ENCODE assay signal across 14 mouse cellular contexts in the genomic region with DNA sequence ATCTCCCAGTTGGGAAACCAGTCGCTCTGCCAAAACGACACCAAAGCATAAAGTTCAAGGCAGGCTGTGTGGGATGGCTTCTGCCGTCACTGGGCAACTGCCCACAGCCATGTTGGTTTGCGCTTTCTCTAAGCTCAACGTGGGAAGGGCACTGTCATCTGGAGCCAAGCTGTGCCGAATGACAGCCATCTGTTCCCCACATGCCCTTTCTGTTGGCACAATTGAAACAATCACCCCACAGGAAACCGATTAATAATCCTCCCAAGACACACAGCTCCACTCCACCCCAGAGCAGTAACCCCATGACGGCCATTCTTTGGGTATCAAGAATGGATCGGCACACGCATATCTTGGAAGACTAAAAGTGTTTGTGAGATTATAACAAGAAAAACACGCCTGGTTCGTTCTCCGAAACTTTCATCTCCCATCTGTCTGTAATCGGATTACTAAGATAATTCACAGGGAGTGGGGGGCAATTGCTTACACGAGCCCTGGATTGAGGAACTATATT. TPM values are rescaled to one million over a fixed set of nuclear protein-coding genes. Genes with fewer than 3 reads are reported as not detected.
DNase-seq lines count a peak whose midpoint lies in the region; ATAC-seq and TF ChIP-seq lines count a peak whose summit lies in the region.
"Had no signal": no experiment of that assay in that cellular context is flagged by ENCODE, and none has a peak within 500 bp of the region (broad histone marks: within the 10 kb centered on the region; RNA-seq: fewer than 3 reads in every experiment).

No protein-coding gene starts in this region.

- H3K36me3 ChIP-seq in midbrain, embryonic 12.5 days: no peaks in the 10 kb centered on the region
- no peaks in the 10 kb centered on the region for H3K36me3 ChIP-seq in midbrain, embryonic 10.5 days
- H3K36me3 ChIP-seq in heart, adult 2 months (ENCODE audit: control insufficient read depth, insufficient read depth, low read length): no peaks in the 10 kb centered on the region

- 57% methylated on average over 15 of the region's 15 CpGs for WGBS in midbrain, embryonic 12.5 days
- WGBS in midbrain, embryonic 10.5 days: 77% methylated on average over 15 of the region's 15 CpGs
- 86% methylated on average over 15 of the region's 15 CpGs for WGBS in heart, adult 2 months

- H3K79me2 ChIP-seq in heart, adult 2 months (replicated peaks; ENCODE audit: control insufficient read depth, insufficient read depth, low read length): no peaks in the 10 kb centered on the region

- intact Hi-C loops in heart, adult 2 months (cut with DNase I): no loop called here

- H3K4me1 ChIP-seq in midbrain, embryonic 12.5 days: no peaks in the 10 kb centered on the region
- no peaks in the 10 kb centered on the region for H3K4me1 ChIP-seq in midbrain, embryonic 10.5 days
- H3K4me1 ChIP-seq in heart, adult 2 months (ENCODE audit: control insufficient read depth, insufficient read depth, low read length): no peaks in the 10 kb centered on the region

- DNase-seq in midbrain, embryonic 10.5 days (ENCODE audit: low spot score): no peak
- DNase-seq in fat pad, adult 2 months (ENCODE audit: extremely low read depth, low read depth, low spot score): peak; percentile 16
- DNase-seq in layer of hippocampus, adult 2 months (ENCODE audit: low spot score in 2 of 2): peak; percentile 44 to 71
- peak; percentile 28 for DNase-seq in retina, embryonic 14.5 days (ENCODE audit: low spot score)
- DNase-seq in T-cell, adult 2 months (ENCODE audit: low spot score): no peak
- no peak for DNase-seq in spleen, adult 18-20 months
- no peak for DNase-seq in heart, adult 2 months
- DNase-seq: heart, postnatal 14 days; kidney, postnatal 14 days; thymus, postnatal 4 days had no signal

- H3K27ac ChIP-seq in midbrain, embryonic 12.5 days (replicated peaks): no peak overlapping the region
- no peak overlapping the region for H3K27ac ChIP-seq in midbrain, embryonic 10.5 days (replicated peaks)
- peak overlapping the region; percentile 51 for H3K27ac ChIP-seq in layer of hippocampus, adult 2 months
- no peak overlapping the region for H3K27ac ChIP-seq in heart, adult 2 months
- H3K27ac ChIP-seq: liver, embryonic 14.5 days had no signal

- H3K4me2 ChIP-seq in midbrain, embryonic 12.5 days (replicated peaks): no peak overlapping the region

- 0 out of 2 replicates have a peak, but pooled peaks cover 10% of the 10 kb centered on the region for H3K27me3 ChIP-seq in midbrain, embryonic 12.5 days
- H3K27me3 ChIP-seq in midbrain, embryonic 10.5 days (ENCODE audit: low read depth, poor library complexity, severe bottlenecking): no peaks in the 10 kb centered on the region
- H3K27me3 ChIP-seq in heart, adult 2 months (ENCODE audit: control insufficient read depth, insufficient read depth, low read length): no peaks in the 10 kb centered on the region

- H3K9me3 ChIP-seq in midbrain, embryonic 12.5 days: no peaks in the 10 kb centered on the region
- no peaks in the 10 kb centered on the region for H3K9me3 ChIP-seq in midbrain, embryonic 10.5 days (replicated peaks)

- TF ChIP-seq EP300 in heart, adult 2 months (IDR thresholded peaks at IDR 0.05; ENCODE audit: insufficient read depth, low read depth, low read length): no peak

- H3K4me3 ChIP-seq in midbrain, embryonic 12.5 days: no peak overlapping the region
- no peak overlapping the region for H3K4me3 ChIP-seq in midbrain, embryonic 10.5 days
- no peak overlapping the region; the same call in 1 of the 2 replicates for H3K4me3 ChIP-seq in layer of hippocampus, adult 2 months
- H3K4me3 ChIP-seq in heart, adult 2 months: no peak overlapping the region
- H3K4me3 ChIP-seq: erythroblast, embryonic 14.5 days had no signal

- peak; percentile 68; the same call in 1 of the 2 replicates for ATAC-seq in midbrain, embryonic 12.5 days (ENCODE audit: low FRiP score, low read depth)
- ATAC-seq: CD4-positive, CD25-positive, alpha-beta regulatory T cell, adult 4 months had no signal

- TF ChIP-seq POLR2A in heart, adult 2 months (IDR thresholded peaks at IDR 0.05; ENCODE audit: insufficient read depth, low read depth, low read length): no peak

- H3K9ac ChIP-seq in midbrain, embryonic 12.5 days (replicated peaks): no peak overlapping the region
- H3K9ac ChIP-seq in heart, adult 2 months (ENCODE audit: low read depth, low read length): no peak overlapping the region
- H3K9ac ChIP-seq: liver, embryonic 14.5 days had no signal

- TF ChIP-seq CTCF in layer of hippocampus, adult 2 months (conservative IDR thresholded peaks at IDR 0.05): no peak
- no peak for TF ChIP-seq CTCF in heart, adult 2 months (IDR thresholded peaks at IDR 0.05)

RNA-seq across cellular contexts. Expression of a gene that starts 52.0 kb away (rescaled TPM):
- 12.9 and 13.2 TPM in 2 replicates for polyA plus RNA-seq in midbrain, embryonic 12.5 days (2016; fragmentation: Nextera tagmentation; extraction: Ambion mirVana)
- polyA plus RNA-seq in midbrain, embryonic 10.5 days (2016; fragmentation: Nextera tagmentation; extraction: Ambion mirVana): 12.3 and 12.5 TPM in 2 replicates
- total RNA-seq in layer of hippocampus, adult 2 months (2021): 10 to 100 TPM; 24.7 to 26.3 TPM
- total RNA-seq in heart, adult 2 months (2021): 1 to 10 TPM; 7.4 to 9.4 TPM
- polyA plus RNA-seq in heart, adult 2 months (2012; rRNA removed): 2.6 and 2.8 TPM in 2 replicates

Comparison
In these comparisons a context has a peak if more than half of its experiments do, and no peak if none do; other contexts are left out.
1. DNase-seq: peak in fat pad, adult 2 months (single experiment), layer of hippocampus, adult 2 months (2 of 2) and retina, embryonic 14.5 days (single experiment); none in midbrain, embryonic 10.5 days (single experiment), T-cell, adult 2 months (single experiment), spleen, adult 18-20 months (0 of 2) and heart, adult 2 months (0 of 2).